Mouse (Mus musculus): ENCODE results near the gene Ifit1. TPM values are rescaled to one million over a fixed set of nuclear protein-coding genes. Genes with fewer than 3 reads are reported as not detected.

Ifit1 gene
- polyA plus RNA-seq, 1 experiment, result not detected

DNA sequence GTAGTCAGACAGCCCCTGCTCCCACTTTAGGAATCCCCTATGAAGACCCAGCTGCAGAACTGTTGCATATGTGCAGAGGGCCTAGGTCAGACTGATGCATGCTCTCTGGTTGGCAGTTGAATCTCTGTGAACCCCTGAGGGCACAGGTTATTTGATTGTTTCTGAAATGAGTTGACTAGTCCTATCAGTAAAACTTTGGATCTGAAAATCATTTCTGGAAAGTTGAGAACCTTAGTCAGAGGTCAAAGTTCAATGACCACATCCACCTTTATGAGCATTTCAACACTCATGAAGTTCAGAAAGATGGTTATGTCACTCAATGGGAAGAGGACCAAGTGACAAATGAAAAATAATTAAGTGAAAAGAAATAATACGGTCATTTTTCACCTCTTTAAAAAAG is 44.9 kb downstream of the Ifit1 start:
- no peak for TF ChIP-seq CTCF (IDR thresholded peaks at IDR 0.05; ENCODE audit: insufficient read depth, low read depth, low read length)
- TF ChIP-seq POLR2A (IDR thresholded peaks at IDR 0.05; ENCODE audit: insufficient read depth, low read depth, low read length), result no peak
- no peaks in the 10 kb centered on the region for H3K4me1 ChIP-seq (ENCODE audit: control insufficient read depth, insufficient read depth, low read length)
- no peak overlapping the region for H3K4me3 ChIP-seq (ENCODE audit: insufficient read depth, low read depth, low read length)
- H3K27ac ChIP-seq (ENCODE audit: insufficient read depth, low read depth, low read length), result no peak overlapping the region
- WGBS, result 94% methylated on average over 1 of the region's 1 CpGs

DNA sequence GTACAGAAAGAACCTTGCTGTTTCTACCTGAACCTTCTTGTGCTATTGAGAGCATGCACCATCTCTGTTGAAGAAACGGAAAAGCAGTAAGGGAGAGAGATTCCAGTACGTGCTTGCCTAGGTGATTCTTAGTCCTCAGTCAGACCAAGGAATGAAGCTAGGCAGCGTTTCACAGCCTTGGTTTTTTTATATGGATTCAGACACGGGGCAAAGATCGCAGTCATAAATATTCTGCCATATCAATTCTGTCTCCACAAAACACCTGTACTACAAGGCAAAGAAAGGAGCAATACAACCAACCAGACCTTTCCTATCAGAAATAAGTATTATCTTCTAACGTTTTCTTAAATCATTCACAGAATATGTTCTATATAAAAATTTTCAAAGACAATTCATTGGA is 50.7 kb downstream of the Ifit1 start:
- H3K27ac ChIP-seq (ENCODE audit: insufficient read depth, low read depth, low read length), result no peak overlapping the region
- WGBS, result 85% methylated on average over 6 of the region's 6 CpGs
- TF ChIP-seq CTCF (IDR thresholded peaks at IDR 0.05; ENCODE audit: insufficient read depth, low read depth, low read length), result no peak
- no peaks in the 10 kb centered on the region for H3K4me1 ChIP-seq (ENCODE audit: control insufficient read depth, insufficient read depth, low read length)
- H3K4me3 ChIP-seq (ENCODE audit: insufficient read depth, low read depth, low read length), result no peak overlapping the region

DNA sequence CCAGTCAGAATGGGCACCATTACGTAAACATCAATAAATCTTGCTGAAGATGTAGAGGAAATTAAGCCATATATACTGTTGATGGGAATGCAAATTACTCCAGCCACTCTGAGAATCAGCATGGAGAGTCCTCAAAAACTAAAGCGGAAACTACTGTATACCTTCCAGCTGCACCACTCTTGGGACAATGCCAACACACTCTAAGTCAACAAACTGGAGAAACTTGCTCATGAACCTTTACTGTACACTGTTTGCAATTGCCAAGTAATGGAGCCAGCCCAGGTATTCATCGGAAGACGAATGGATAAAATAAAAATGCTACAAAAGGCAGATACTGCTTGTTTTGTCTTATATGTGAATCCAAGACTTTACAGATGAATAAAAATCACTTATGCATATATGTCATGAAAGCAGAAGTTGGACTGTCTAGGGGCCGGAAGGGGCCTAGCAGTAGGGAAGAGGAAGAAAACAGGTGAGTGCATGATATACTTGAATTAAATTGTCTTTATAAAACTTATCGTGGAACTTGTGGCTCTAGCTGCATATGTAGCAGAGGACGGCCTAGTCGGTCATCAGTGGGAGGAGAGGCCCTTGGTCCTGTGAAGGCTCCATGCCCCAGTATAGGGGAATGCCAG is 55.8 kb downstream of the Ifit1 start:
- 95% methylated on average over 8 of the region's 8 CpGs for WGBS
- Histone ChIP-seq H3K4me3 (ENCODE audit: insufficient read depth, low read depth, low read length) (no peak overlapping the region), H3K27ac (ENCODE audit: insufficient read depth, low read depth, low read length) (no peak overlapping the region), H3K4me1 (ENCODE audit: control insufficient read depth, insufficient read depth, low read length) (no peaks in the 10 kb centered on the region)
- TF ChIP-seq POLR2A (IDR thresholded peaks at IDR 0.05; ENCODE audit: insufficient read depth, low read depth, low read length) (no peak), CTCF (IDR thresholded peaks at IDR 0.05; ENCODE audit: insufficient read depth, low read depth, low read length) (no peak)

DNA sequence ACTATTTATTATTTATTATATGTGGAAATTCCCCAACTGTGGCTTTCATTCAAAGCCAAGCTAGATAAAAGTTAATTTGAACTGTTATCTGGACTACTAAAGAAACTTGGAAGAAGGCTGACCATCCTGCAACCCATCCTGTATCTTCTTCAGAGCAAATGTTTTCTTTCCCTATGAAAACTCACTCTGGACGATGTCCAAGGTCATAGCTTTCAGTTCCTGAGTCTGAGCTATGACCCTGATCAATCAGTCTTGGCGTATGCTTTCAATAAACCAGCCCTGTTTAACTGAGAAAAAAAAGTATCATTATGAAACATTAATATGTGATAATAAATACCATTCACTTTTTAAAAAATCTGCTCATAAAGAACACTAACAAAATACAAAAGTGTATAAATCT is 56.8 kb downstream of the Ifit1 start:
- no peak overlapping the region for H3K4me3 ChIP-seq (ENCODE audit: insufficient read depth, low read depth, low read length)
- H3K27ac ChIP-seq (ENCODE audit: insufficient read depth, low read depth, low read length), result no peak overlapping the region
- H3K4me1 ChIP-seq (ENCODE audit: control insufficient read depth, insufficient read depth, low read length), result no peaks in the 10 kb centered on the region
- TF ChIP-seq POLR2A (IDR thresholded peaks at IDR 0.05; ENCODE audit: insufficient read depth, low read depth, low read length) (no peak), CTCF (IDR thresholded peaks at IDR 0.05; ENCODE audit: insufficient read depth, low read depth, low read length) (no peak)
- 79% methylated on average over 2 of the region's 2 CpGs for WGBS

GRCm38 (mm10) chr19:34698432-34698831 is 57.8 kb downstream of the Ifit1 start:
- H3K4me3 ChIP-seq (ENCODE audit: insufficient read depth, low read depth, low read length), result no peak overlapping the region
- TF ChIP-seq CTCF (IDR thresholded peaks at IDR 0.05; ENCODE audit: insufficient read depth, low read depth, low read length) (no peak), POLR2A (IDR thresholded peaks at IDR 0.05; ENCODE audit: insufficient read depth, low read depth, low read length) (no peak)
- H3K4me1 ChIP-seq (ENCODE audit: control insufficient read depth, insufficient read depth, low read length), result no peaks in the 10 kb centered on the region
- WGBS, result 84% methylated on average over 3 of the region's 3 CpGs
- no peak overlapping the region for H3K27ac ChIP-seq (ENCODE audit: insufficient read depth, low read depth, low read length)

GRCm38 (mm10) chr19:34698852-34699251 is 58.2 kb downstream of the Ifit1 start:
- TF ChIP-seq CTCF (IDR thresholded peaks at IDR 0.05; ENCODE audit: insufficient read depth, low read depth, low read length) (no peak), POLR2A (IDR thresholded peaks at IDR 0.05; ENCODE audit: insufficient read depth, low read depth, low read length) (no peak)
- no peak overlapping the region for H3K27ac ChIP-seq (ENCODE audit: insufficient read depth, low read depth, low read length)
- H3K4me1 ChIP-seq (ENCODE audit: control insufficient read depth, insufficient read depth, low read length), result no peaks in the 10 kb centered on the region
- no peak overlapping the region for H3K4me3 ChIP-seq (ENCODE audit: insufficient read depth, low read depth, low read length)
- 63% methylated on average over 1 of the region's 1 CpGs for WGBS

DNA sequence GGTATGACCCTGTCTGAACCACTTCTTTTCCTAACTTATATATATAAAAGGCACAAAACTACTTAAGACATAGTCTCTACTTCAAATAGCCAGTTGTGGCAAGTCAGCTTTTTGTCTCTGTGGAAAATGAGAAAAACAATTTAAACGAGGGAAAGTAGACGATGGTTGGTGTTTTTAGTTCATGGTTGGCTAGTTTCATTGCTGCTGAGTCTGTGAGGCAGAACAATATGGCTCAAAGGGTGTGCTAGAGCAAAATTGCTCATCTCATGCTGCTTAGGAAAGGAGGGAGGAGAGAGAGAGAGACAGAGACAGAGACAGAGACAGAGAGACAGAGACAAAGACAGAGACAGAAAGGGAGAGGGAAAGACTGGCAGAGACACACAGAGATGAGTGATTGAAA is 58.6 kb downstream of the Ifit1 start:
- WGBS, result 49% methylated on average over 2 of the region's 2 CpGs
- Histone ChIP-seq H3K4me3 (ENCODE audit: insufficient read depth, low read depth, low read length) (no peak overlapping the region), H3K27ac (ENCODE audit: insufficient read depth, low read depth, low read length) (no peak overlapping the region), H3K4me1 (ENCODE audit: control insufficient read depth, insufficient read depth, low read length) (no peaks in the 10 kb centered on the region)
- no peak for TF ChIP-seq POLR2A (IDR thresholded peaks at IDR 0.05; ENCODE audit: insufficient read depth, low read depth, low read length)
- TF ChIP-seq CTCF (IDR thresholded peaks at IDR 0.05; ENCODE audit: insufficient read depth, low read depth, low read length), result no peak

Other genes with a start within 250 kb of the Ifit1 start
- gene Ch25h, start 165.7 kb upstream of the Ifit1 start, polyA plus RNA-seq (2012; ENCODE audit: insufficient read depth, insufficient read length, low replicate concordance, missing spikeins), result not detected in 2 replicates
- not detected in 2 replicates for gene Lipa, start 113.4 kb upstream of the Ifit1 start, polyA plus RNA-seq (2012; ENCODE audit: insufficient read depth, insufficient read length, low replicate concordance, missing spikeins)
- gene Ifit2, start 90.2 kb upstream of the Ifit1 start, polyA plus RNA-seq (2012; ENCODE audit: insufficient read depth, insufficient read length, low replicate concordance, missing spikeins), result not detected in 2 replicates
- gene Ifit3, start 57.3 kb upstream of the Ifit1 start, polyA plus RNA-seq (2012; ENCODE audit: insufficient read depth, insufficient read length, low replicate concordance, missing spikeins), result not detected in 2 replicates
- gene Ifit1bl1, start 38.9 kb upstream of the Ifit1 start, polyA plus RNA-seq (2012; ENCODE audit: insufficient read depth, insufficient read length, low replicate concordance, missing spikeins), result not detected in 2 replicates
- gene Ifit3b, start 32.9 kb upstream of the Ifit1 start, polyA plus RNA-seq (2012; ENCODE audit: insufficient read depth, insufficient read length, low replicate concordance, missing spikeins), result not detected in 2 replicates
- not detected in 2 replicates for gene Ifit1bl2, start 128 bp upstream of the Ifit1 start, polyA plus RNA-seq (2012; ENCODE audit: insufficient read depth, insufficient read length, low replicate concordance, missing spikeins)
- gene Slc16a12, start 106.4 kb downstream of the Ifit1 start, polyA plus RNA-seq (2012; ENCODE audit: insufficient read depth, insufficient read length, low replicate concordance, missing spikeins), result not detected in 2 replicates
- not detected in 2 replicates for gene Pank1, start 238.6 kb downstream of the Ifit1 start, polyA plus RNA-seq (2012; ENCODE audit: insufficient read depth, insufficient read length, low replicate concordance, missing spikeins)

All from olfactory bulb, adult 2 months (tissue).